Mouse (Mus musculus) kidney, adult 18-20 months (tissue): ENCODE data around the gene Swi5.
A peak's percentile ranks its signal among the peaks of the same experiment; 100 is the strongest.
"Not testable (repeated sequence)": the region's sequence is repeated elsewhere in the genome, so short reads cannot be mapped to it uniquely, and the experiment has no call there.

ENCODE experiments used
- DNase-seq: peaks from one replicate; pipeline ENCODE4 v3.0.0; 2021

The Swi5 gene

DNA sequence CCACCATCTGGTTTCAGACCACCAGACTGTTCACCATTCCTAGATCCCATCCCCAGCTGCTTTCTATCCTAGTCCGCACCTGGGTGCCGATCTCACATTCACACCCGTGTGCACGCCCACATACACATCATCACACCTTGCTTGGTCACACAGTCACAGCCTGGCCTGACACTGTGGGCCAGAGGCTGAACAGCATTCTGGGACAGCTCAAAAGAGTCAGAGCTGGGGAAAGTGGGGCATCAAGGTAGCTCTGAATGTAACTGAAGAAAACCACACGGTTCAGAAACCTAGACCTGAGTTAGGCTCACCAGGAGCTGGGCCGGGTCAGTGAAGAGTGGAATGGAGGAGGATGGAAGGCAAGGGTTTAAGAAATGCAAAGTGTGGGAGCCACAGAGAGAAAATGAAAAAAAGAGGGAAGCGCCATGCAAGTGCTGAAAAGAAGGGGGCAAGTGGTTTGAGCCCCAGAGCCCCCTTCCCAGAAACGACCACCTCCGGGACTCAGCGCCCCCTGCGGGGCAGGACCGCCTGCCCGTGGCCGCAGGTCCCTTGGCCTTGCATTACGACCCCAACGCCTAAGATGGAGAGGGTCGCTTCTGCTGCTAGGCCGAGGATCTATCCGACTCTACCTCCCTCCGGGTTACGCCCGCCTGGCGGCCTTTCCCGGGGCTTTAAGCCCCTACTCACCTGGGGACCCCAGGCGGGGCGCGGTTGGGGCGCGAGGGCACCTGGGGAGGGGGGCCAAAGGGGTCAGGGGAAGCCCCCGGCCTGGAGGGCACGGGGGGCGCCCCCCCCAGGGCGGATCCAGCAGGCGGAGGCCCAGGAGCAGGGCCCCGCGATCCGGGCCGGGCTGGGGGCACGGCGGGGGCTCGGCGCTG is 23.8 kb upstream of the Swi5 start:
- DNase-seq, result no peak

- DNase-seq, result no peak
Observed at GRCm38 (mm10) chr2:32310096-32310845, 22.4 kb upstream of the Swi5 start.

DNA sequence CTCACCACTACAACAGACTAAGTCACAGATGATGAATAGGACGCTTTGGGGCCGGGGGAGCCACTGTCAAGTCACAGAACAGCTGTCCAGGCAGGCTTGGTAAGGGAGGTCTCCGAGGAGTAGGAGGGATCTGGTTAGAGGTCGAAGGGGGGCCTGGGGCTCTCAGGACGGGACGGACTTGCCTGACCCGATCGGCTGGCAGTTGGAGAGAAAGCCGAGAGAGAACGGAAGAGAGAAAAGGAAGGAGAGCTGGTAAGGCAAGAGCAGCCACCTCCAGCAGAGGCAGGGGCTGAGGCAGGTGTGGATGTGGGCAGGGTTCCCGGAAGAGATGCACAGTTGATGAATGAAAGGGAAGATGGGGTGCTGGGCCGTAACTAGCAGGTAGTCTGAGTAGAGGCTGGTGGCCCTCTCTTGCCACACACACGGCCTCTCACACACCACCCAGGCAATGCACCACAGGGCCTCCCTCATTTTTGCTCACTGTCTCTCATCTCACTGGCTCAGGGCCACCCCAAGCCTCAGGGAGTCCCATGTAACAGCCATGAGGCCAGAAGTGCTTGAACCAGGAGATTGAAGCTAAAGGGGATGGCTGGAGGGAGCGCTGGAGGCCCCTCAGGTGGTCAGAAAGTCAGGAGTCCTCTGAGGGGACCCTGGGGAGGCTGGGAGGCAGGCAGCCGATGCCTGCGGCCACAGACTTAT is 21.1 kb upstream of the Swi5 start:
- no peak for DNase-seq

DNA sequence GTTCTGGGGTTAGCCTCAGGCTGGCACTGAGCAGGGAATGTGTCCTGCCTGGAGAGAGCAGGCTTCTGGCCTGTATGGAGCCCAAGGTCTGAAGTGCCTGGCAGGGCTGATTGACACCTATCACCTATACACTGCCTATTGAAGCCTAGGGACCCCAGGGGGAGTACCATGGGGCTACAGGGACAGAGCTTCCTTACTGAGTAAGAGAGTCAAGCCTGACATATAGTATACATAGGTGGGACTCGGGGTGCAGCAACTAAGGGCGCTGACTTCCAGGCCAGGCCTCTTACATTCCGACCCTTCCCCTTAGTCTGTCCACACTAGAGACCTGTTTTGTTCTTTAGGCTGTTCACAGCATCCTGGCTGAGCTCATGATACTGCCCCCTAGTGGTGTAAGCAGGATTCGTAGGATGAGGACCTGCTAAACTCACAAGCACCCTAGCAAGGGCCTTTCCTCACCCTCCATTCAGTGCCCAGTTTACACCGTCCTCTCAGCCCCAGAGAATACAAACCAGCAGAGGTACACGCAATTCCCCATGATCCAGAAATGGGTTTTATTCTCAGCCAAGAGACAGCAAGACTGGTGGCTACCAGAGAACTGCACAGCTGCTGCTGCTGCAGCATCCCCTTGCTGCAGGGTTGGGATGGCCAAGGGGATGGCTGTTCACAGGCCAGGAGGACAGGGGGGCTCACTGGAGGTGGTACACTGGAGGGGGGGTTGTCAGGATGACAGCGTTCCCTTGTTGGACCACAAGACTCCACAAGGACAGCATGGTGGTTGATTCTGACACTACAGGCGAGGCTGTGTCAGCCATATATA is 20.3 kb upstream of the Swi5 start:
- peak; percentile 61 for DNase-seq

DNA sequence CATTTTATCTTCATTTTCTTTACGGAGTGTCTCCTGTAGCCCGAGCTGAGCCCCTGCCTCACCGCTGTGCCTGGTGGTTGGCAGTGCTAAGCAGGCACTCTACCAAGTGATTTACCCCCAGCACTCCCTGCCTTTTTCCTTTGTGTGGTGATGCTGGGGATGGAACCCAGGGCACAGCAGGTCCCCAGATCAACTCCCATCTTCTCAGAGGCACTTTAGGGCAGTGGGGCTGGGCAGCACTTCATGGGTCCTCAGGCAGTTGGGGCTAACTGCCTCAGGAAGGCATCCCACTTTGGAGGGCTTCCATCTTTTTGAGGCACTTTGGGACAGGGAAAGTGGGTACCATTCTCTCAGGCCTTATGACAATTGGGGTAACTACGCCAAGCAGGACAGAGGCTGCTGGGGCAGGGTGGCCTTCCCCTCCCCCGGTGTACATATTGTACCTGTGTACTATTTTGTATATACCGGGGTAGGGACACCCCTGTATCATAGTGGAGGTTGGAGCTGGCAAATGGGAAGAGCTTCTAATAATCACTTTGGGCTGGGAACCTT is 19.4 kb upstream of the Swi5 start:
- no peak for DNase-seq

DNA sequence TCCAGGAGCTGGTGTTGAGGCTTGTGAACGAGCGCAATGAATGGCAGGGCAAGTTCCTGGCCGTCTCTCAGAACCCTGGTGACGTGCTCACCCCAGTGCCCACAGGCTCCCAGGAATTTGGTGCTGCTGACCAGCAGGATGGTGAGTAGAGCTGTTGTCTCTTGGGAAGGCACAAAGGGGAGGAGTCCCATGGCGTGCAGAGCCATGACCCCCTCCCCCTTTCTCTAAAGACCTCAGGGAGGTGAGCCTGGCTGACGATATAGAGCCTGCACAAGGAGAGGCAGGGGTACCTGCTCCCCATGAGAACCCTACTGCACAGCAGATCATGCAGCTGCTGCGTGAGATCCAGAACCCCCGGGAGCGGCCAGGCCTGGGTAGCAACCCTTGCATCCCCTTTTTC is 18.3 kb upstream of the Swi5 start:
- DNase-seq, result no peak

GRCm38 (mm10) chr2:32305668-32306067 is 17.8 kb upstream of the Swi5 start:
- no peak for DNase-seq

DNA sequence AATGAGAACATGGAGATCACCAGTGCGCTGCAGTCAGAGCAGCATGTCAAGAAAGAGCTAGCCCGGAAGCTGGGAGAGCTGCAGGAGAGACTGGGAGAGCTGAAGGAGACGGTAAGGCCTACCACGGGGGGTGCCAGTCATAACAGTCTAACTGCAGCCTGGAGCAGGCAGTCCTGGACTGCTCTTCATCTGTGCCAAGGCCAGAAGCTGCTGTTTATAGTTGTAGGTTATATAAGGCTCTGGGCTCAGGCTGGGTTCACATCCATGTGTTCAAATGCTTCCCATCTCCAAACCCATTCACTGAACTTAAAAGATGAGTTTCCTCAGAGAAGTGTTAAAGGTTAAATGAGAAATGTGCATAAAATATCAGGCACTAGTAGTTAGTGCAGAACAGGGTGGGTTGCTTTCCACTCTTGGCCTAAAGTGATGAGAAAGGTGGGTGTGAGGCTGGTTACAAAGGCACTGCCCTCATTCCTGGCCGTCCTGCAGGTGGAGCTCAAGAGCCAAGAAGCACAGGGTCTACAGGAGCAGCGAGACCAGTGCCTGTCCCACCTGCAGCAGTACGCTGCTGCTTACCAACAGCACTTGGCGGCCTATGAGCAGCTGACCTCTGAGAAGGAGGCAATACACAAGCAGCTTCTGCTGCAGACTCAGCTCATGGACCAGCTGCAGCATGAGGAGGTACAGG is 16.4 kb upstream of the Swi5 start:
- peak; percentile 55 for DNase-seq

- no peak for DNase-seq
Observed at GRCm38 (mm10) chr2:32302952-32303351, 15.1 kb upstream of the Swi5 start.

DNA sequence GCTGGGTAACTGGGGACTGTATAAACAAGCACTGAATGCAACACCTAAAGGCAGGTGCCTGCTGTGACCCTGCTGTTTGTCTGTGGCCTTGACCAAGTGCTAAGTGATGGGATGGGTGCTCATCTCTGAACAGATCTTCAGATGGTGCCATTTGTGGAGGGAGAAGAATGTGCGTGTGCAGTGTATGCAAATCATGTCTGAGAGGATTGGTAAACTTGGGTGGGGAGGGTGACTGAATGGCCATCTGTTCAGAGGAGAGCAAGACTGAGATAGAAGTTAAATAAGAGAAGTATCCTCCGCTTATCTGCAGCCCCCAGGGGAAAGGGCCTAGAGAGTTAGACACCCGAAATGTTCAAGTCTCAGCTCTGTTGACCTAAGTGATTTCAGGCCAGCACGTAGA is 11.6 kb upstream of the Swi5 start:
- no peak for DNase-seq

DNA sequence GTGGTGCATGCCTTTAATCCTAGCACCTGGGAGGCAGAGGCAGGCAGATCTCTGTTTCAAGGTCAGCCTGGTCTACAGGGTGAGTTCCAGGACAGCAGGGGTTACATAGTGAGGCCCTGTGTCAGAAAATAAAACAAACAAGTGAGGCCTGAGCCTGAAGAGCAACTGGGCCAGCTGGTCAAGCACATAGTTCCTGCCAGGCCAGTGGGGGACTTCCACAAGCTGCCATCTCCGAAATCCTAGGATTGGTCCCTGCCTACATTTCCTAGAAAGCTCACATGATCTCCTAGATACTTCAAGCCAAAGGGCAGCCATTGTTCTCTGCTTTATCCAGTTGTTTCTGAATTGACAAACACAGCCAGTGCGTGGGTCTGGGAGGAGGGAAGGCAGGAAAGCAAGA is 8.0 kb upstream of the Swi5 start:
- not testable (repeated sequence) for DNase-seq

- no peak for DNase-seq
Observed at GRCm38 (mm10) chr2:32295285-32295684, 7.4 kb upstream of the Swi5 start.

DNA sequence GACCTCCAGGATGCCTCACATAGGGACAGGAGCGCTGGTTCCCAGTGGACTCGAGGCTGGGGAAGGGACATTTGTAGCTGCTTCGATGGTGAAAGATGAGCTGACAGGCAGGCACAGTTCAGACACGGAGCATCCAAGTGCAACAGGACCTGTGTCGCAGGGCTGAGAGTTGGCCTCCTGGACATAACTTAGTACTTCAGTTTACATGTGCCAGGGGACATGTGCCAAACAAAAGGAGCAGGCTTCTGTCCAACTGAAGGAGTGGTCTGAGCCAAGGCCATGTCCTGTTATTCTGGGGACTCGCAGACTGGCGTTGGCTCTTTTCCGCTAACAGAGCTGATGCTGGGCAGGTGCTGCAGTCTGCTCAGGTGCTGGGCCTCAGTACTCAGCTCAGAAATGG is 6.5 kb upstream of the Swi5 start:
- DNase-seq, result no peak

DNA sequence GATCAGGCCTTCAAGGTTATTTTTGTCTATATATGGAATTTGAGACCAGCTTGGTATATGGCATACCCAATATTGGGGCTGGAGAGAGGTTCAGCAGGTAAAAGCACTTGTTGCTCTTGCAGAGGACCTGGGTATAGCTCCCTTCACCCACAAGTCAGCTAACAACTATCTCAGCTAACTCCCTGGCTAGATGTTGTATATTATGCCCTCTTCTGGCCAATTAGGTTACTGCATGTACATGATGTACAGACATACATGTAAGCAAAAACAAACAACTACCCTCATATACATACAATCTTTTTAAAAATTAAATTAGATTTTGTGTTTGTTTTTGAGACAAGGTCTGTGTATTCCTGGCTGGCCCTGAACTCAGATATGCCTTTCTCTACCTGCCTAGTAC is 1.7 kb upstream of the Swi5 start:
- DNase-seq, result no peak

- no peak for DNase-seq
Observed at GRCm38 (mm10) chr2:32288371-32288931, 576 bp upstream of the Swi5 start.

DNA sequence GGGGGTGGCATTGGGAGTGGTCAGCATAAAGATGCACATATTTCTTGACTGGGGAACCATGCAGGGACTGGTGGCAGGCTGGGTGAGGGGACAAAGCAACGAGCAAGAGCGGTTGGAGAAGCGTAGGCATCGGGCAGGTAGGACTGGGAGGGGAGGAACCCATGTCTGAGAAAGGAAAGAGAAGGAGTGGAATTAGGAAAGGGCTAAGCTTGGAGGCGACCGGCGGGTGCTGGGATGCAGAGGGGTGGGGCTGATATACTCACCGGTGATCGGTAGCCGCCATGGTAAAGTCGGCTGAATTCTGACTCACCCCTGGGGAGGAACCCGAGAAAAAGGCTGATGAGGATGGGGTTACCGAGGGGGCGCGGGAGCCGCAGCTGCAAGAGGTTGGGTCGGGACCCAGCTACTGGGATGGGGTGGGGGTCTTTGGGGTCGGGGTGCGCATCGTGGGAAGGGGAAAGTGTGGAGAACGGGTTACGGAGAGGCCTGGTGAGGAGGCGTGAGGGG is 488 bp downstream of the Swi5 start, which contains the start of gene Golga2:
TSS of gene Golga2 (plus strand) at position 51 of the 507 bp plus-strand sequence.
- DNase-seq, result peak; percentile 8

- no peak for DNase-seq
Observed at GRCm38 (mm10) chr2:32283986-32284385, 3.9 kb downstream of the Swi5 start.

DNA sequence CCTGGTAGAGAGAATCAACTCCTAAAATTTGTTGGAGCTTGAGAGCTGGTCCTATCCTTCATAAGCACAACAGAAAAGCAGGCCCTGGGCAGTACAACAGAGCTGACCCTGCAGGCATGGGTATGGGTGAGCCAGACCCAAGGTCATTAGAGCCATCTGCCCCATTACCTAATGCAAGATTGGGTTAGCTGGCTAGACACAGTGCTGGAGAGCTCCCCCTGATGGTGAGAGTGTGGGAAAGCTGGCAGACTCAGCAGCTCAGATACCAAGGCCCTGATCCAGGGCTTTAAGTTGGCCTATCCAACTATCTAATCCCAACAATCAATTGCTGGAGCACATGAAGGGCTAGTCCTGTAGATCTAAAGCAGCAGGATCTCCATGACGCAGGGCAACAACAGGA is 5.1 kb downstream of the Swi5 start:
- DNase-seq, result peak; percentile 71

DNA sequence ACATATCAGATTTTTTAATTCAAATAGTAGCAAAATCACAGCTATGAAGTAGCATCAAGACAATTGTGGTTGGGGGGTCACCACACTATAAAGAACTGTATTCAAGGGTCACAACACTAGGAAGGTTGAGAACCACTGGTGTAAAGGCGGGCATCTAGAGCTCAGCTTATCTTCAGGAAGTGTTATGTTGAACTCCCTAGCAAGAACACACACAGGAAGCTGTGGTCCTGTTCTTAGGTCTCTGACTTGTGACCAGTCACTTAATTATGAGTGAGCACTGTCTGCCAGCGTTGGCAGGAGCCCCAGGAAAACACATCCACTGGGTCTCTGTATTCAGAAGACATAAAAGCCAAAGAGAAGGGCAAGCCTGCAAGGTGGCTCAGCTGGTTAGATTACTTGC is 5.6 kb downstream of the Swi5 start:
- no peak for DNase-seq

- DNase-seq, result no peak
Observed at GRCm38 (mm10) chr2:32275823-32276222, 12.1 kb downstream of the Swi5 start.

DNA sequence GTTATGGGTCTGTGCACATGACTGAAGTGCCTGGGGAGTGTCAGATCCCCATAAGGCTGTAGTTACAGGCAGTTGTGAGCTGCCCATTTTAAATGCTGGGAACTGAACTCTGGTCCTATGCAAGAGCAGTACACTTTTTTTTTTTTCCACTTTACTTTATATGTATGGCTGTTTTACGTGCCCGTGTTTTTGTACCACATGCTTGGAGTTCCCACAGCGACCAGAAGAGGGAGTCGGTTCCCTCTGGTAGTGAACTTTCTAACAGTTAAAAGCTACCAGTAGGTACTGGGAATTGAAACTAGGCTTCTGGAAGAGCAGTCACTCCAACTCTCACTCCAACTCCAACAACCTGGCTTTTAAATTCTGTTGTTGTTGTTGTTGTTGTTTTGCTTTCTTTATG is 27.2 kb downstream of the Swi5 start:
- peak; percentile 66 for DNase-seq
